Mouse (Mus musculus) liver, embryonic 14.5 days (tissue): ENCODE results near the gene Acap3. TPM values are rescaled to one million over a fixed set of nuclear protein-coding genes. Genes with fewer than 3 reads are reported as not detected.

Experiments used
- ATAC-seq: fragments of 200-750 bp; cut with Nextera tagmentation; 2 replicates; pipeline ENCODE4 v1.8.0; 2017; ENCODE audit warnings: moderate number of reproducible peaks, mild to moderate bottlenecking, moderate library complexity; ENCODE audit not compliant: insufficient read depth
- DNase-seq, 3 experiments: peaks; one replicate each; pipeline ENCODE4 v3.0.0-alpha.2; 2012 to 2013; ENCODE audit warnings: low read depth in 3 of 3, low spot score in 3 of 3
- H3K27ac ChIP-seq: fragments of 300-500 bp; sonication (generic); 2 replicates; pipeline ENCODE4 v1.5.1; 2014; ENCODE audit warnings: moderate library complexity, mild to moderate bottlenecking, control low read depth, inconsistent platforms
- H3K27me3 ChIP-seq: fragments of 300-500 bp; sonication (generic); 2 replicates; pipeline ENCODE4 v1.6.1; 2014; ENCODE audit warnings: mild to moderate bottlenecking, low read length, moderate library complexity; ENCODE audit not compliant: control insufficient read depth, insufficient read depth
- H3K36me3 ChIP-seq: fragments of 300-500 bp; sonication (generic); replicated peaks from 2 replicates; pipeline ENCODE4 v1.6.1; 2014; ENCODE audit warnings: low read depth; ENCODE audit not compliant: control insufficient read depth, insufficient read depth
- H3K4me1 ChIP-seq, 2 experiments: fragments of 200-500 bp in 1 of 2; fragments of 300-500 bp in 1 of 2; sonication (generic) in 1 of 2; replicated peaks; 2 replicates each; pipeline ENCODE4 v1.6.1; 2012 to 2014; ENCODE audit warnings: antibody characterized with exemption in 1 of 2, inconsistent platforms in 1 of 2, low read length in 1 of 2; ENCODE audit not compliant: control insufficient read depth in 2 of 2, insufficient read depth in 2 of 2
- H3K4me2 ChIP-seq: fragments of 300-500 bp; sonication (generic); 2 replicates; pipeline ENCODE4 v1.6.1; 2014; ENCODE audit warnings: low read depth, mild to moderate bottlenecking, control low read depth, moderate library complexity
- H3K4me3 ChIP-seq, 2 experiments: fragments of 200-500 bp in 1 of 2; fragments of 300-500 bp in 1 of 2; sonication (generic) in 1 of 2; 2 replicates each; pipeline ENCODE4 v1.5.1; 2012 to 2014; ENCODE audit warnings: low read depth in 2 of 2, low read length in 2 of 2, mild to moderate bottlenecking in 2 of 2, control low read depth in 1 of 2, inconsistent platforms in 1 of 2, moderate library complexity in 1 of 2; ENCODE audit not compliant: insufficient read depth in 1 of 2
- H3K9ac ChIP-seq: fragments of 300-500 bp; sonication (generic); replicated peaks from 2 replicates; pipeline ENCODE4 v1.6.1; 2014; ENCODE audit warnings: mild to moderate bottlenecking, control low read depth, moderate library complexity
- H3K9me3 ChIP-seq: fragments of 300-500 bp; sonication (generic); 2 replicates; pipeline ENCODE4 v1.6.1; 2016; ENCODE audit warnings: low read length, mixed read lengths; ENCODE audit not compliant: control insufficient read depth
- CTCF ChIP-seq: IDR thresholded peaks from 2 replicates; pipeline ENCODE4 v1.5.1; 2016; ENCODE audit warnings: antibody characterized with exemption, low read depth, control low read depth
- EP300 ChIP-seq: IDR thresholded peaks from 2 replicates; pipeline ENCODE4 v1.6.1; 2016; ENCODE audit warnings: antibody characterized with exemption, low read depth
- WGBS: fragments of 180-500 bp; shearing (Covaris S2); extraction: QIAGEN DNeasy Blood & Tissue Kit; methylation state at CpG from one replicate; pipeline ENCODE4 v1.1.7; 2014; ENCODE audit not compliant: insufficient replicate concordance; 5-methylcytosine and 5-hydroxymethylcytosine counted together
- polyA plus RNA-seq, 2 experiments: library from polyadenylated mRNA; depleted of rRNA in 1 of 2; stranded (reverse) in 1 of 2; unstranded in 1 of 2; fragments of >200 nt; fragmentation: Nextera tagmentation in 1 of 2; extraction: Ambion mirVana in 1 of 2; gene quantifications; 2 replicates each; pipeline versions ENCODE4 v1.2.1 to v1.2.3; 2012 to 2014

The Acap3 gene
- polyA plus RNA-seq, 2 experiments: 4.7 to 9.4 TPM

DNA sequence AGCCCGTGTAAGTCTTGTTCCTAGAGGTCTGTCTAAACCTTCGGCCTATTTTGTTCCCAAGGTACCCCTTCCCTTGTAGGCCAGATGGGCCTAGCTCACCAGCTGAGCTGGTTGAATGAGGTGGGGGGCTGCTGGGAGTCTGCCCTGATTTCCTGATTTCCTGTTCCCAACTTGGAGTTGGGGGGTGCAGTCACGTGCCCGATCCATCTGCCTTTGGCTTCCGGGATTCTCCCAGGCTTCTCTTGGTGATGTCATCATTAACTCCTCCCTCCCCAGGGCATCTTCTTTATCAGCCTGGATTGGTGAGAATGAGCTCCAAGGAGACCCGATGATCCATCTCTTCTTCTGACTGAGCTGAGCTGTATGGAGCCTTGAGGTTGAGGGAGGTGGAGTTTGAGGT lies 3.6 kb downstream of the Acap3 start:
- 59% methylated on average over 6 of the region's 6 CpGs for WGBS
- H3K9ac ChIP-seq: no peak overlapping the region
- peaks cover 16 to 30% of the 10 kb centered on the region in 2 experiments for H3K4me1 ChIP-seq

GRCm38 (mm10) chr4:155895826-155896225 lies 4.2 kb downstream of the Acap3 start:
- Histone ChIP-seq H3K27ac (no peak overlapping the region), H3K4me2 (no peak overlapping the region), H3K4me1 (peaks cover 16 to 30% of the 10 kb centered on the region in 2 experiments), H3K36me3 (peaks cover 5% of the 10 kb centered on the region), H3K4me3 (no peak overlapping the region), H3K9me3 (no peaks in the 10 kb centered on the region), H3K9ac (no peak overlapping the region), H3K27me3 (no peaks in the 10 kb centered on the region)
- TF ChIP-seq CTCF (no peak), EP300 (no peak)
- 81% methylated on average over 4 of the region's 4 CpGs for WGBS
- ATAC-seq (no peak), DNase-seq (no peak)

More for the DNA sequence above, 3.6 kb downstream of the Acap3 start:
- Histone ChIP-seq H3K27ac (no peak overlapping the region), H3K4me2 (no peak overlapping the region; the same call in 1 of the 2 replicates), H3K36me3 (peaks cover 5% of the 10 kb centered on the region), H3K4me3 (no peak overlapping the region), H3K9me3 (no peaks in the 10 kb centered on the region), H3K27me3 (no peaks in the 10 kb centered on the region)
- ATAC-seq (no peak), DNase-seq (no peak)
- no peak for TF ChIP-seq EP300

DNA sequence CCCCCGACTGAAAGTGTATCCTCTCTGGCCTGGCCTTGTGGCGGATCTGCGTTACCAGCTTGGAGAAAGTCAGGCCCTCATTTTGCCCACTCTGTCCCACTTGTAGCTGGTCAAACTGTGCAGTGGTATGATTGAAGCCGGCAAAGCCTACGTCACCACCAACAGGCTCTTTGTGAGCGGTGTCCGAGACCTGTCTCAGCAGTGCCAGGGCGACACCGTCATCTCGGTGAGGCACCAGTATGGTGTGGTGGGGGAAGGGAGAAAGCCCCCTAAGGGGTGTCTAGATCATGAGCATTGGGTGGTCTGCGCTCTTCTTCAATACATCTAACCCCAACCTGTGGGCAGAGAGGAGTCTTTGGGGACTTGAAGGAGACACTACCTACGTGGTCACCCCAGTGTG lies 4.8 kb downstream of the Acap3 start:
- H3K4me1 ChIP-seq: peaks cover 16 to 30% of the 10 kb centered on the region in 2 experiments
- DNase-seq: no peak
- no peaks in the 10 kb centered on the region for H3K27me3 ChIP-seq
- no peaks in the 10 kb centered on the region for H3K9me3 ChIP-seq
- H3K36me3 ChIP-seq: peaks cover 5% of the 10 kb centered on the region
- no peak overlapping the region for H3K4me3 ChIP-seq
- TF ChIP-seq EP300: no peak
- TF ChIP-seq CTCF: no peak
- no peak overlapping the region for H3K27ac ChIP-seq
- WGBS: 91% methylated on average over 12 of the region's 12 CpGs
- no peak for ATAC-seq
- H3K9ac ChIP-seq: no peak overlapping the region
- no peak overlapping the region for H3K4me2 ChIP-seq

GRCm38 (mm10) chr4:155898318-155898717 lies 6.7 kb downstream of the Acap3 start:
- Histone ChIP-seq H3K27me3 (no peaks in the 10 kb centered on the region), H3K9me3 (no peaks in the 10 kb centered on the region), H3K27ac (no peak overlapping the region), H3K9ac (no peak overlapping the region), H3K4me3 (no peak overlapping the region), H3K4me1 (peaks cover 16 to 23% of the 10 kb centered on the region in 2 experiments), H3K4me2 (no peak overlapping the region), H3K36me3 (peaks cover 16% of the 10 kb centered on the region)
- DNase-seq (no peak), ATAC-seq (no peak)
- WGBS: 85% methylated on average over 2 of the region's 2 CpGs
- TF ChIP-seq CTCF: no peak
- no peak for TF ChIP-seq EP300

DNA sequence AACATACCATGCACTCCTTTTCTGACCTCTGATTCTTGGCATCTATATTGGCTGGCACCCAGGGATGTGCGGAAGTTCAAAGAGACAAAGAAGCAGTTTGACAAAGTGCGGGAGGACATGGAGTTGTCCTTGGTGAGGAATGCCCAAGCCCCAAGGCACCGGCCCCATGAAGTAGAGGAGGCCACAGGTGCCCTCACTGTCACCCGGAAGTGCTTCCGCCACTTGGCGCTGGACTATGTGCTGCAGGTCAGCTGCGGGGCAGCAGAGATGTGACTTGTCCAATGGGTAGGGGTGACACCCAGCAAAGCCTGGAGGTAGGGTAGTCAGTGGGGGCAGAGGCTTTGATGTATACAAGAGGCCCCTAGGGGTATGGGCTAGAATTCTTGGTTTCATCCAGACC lies 7.7 kb downstream of the Acap3 start:
- TF ChIP-seq CTCF (no peak), EP300 (no peak)
- Histone ChIP-seq H3K9ac (no peak overlapping the region), H3K4me3 (no peak overlapping the region), H3K27ac (no peak overlapping the region), H3K36me3 (peaks cover 22% of the 10 kb centered on the region), H3K4me1 (peaks cover 6 to 13% of the 10 kb centered on the region in 2 experiments), H3K27me3 (no peaks in the 10 kb centered on the region), H3K4me2 (no peak overlapping the region), H3K9me3 (no peaks in the 10 kb centered on the region)
- no peak for ATAC-seq
- no peak for DNase-seq
- 90% methylated on average over 7 of the region's 7 CpGs for WGBS
